Mouse (Mus musculus) liver, embryonic 14.5 days (tissue): Measurements from ENCODE around the gene AA986860.

Experiments used
- CTCF ChIP-seq: IDR thresholded peaks from 2 replicates; pipeline ENCODE4 v1.5.1; 2016; ENCODE audit warnings: antibody characterized with exemption, low read depth, control low read depth
- EP300 ChIP-seq: IDR thresholded peaks from 2 replicates; pipeline ENCODE4 v1.6.1; 2016; ENCODE audit warnings: antibody characterized with exemption, low read depth

DNA sequence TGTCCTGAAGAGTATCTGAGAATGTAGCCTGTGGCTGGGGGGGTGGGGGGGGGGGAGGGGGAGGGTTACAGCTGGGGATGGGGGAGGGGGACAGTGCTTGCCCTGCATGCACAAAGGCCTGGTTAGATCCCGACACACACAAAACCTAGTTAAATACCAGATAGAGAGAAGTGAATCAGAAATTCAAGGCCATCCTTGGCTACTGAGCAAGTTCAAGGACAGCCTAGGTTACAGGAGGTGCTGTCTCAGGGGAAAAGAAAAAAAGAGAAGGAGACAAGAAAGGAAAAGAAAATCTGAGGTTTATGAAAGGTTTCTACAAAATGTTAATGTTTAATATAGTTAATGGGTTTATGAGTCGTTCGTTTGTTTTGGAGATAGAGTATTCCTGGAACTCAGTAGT, 7.9 kb downstream of the AA986860 start:
- TF ChIP-seq CTCF: no peak
- TF ChIP-seq EP300: no peak
